Comparison of ENCODE assay signal across 11 mouse cellular contexts in genomic region chr3:83768293-83769035, GRCm38 (mm10). TPM values are rescaled to one million over a fixed set of nuclear protein-coding genes. Genes with fewer than 3 reads are reported as not detected.
A peak's percentile ranks its signal among the peaks of the same experiment; 100 is the strongest.
DNase-seq lines count a peak whose midpoint lies in the region; ATAC-seq and TF ChIP-seq lines count a peak whose summit lies in the region.
"Had no signal": no experiment of that assay in that cellular context is flagged by ENCODE, and none has a peak within 500 bp of the region (broad histone marks: within the 10 kb centered on the region; RNA-seq: fewer than 3 reads in every experiment).

No protein-coding gene starts in this region.

- peaks cover 3% of the 10 kb centered on the region; the same call in 1 of the 2 replicates for H3K4me1 ChIP-seq in cerebellum, adult 2 months (ENCODE audit: control insufficient read depth, insufficient read depth, low read length)
- peaks cover 11% of the 10 kb centered on the region for H3K4me1 ChIP-seq in lung, embryonic 16.5 days (replicated peaks; ENCODE audit: control insufficient read depth, insufficient read depth, low read length)
- H3K4me1 ChIP-seq in lung, postnatal 0 days (ENCODE audit: insufficient read depth, low read depth, low read length) = no peaks in the 10 kb centered on the region
- peaks cover 29% of the 10 kb centered on the region for H3K4me1 ChIP-seq in limb, embryonic 11.5 days (ENCODE audit: control insufficient read depth, insufficient read depth, low read length)
- H3K4me1 ChIP-seq in stomach, embryonic 14.5 days (ENCODE audit: control insufficient read depth, insufficient read depth, low read length) = peaks cover 9% of the 10 kb centered on the region; the same call in 1 of the 2 replicates
- 0 out of 2 replicates have a peak, but pooled peaks cover 7% of the 10 kb centered on the region for H3K4me1 ChIP-seq in liver, embryonic 12.5 days

- no peaks in the 10 kb centered on the region for H3K36me3 ChIP-seq in lung, embryonic 16.5 days (ENCODE audit: control insufficient read depth, insufficient read depth, low read length)
- no peaks in the 10 kb centered on the region for H3K36me3 ChIP-seq in lung, postnatal 0 days (ENCODE audit: insufficient read depth, low read length)
- no peaks in the 10 kb centered on the region; the same call in 1 of the 2 replicates for H3K36me3 ChIP-seq in limb, embryonic 11.5 days (ENCODE audit: control insufficient read depth, insufficient read depth, low read length)
- peaks cover 15% of the 10 kb centered on the region; the same call in 1 of the 2 replicates for H3K36me3 ChIP-seq in stomach, embryonic 14.5 days (ENCODE audit: control insufficient read depth, insufficient read depth, low read length)
- no peaks in the 10 kb centered on the region for H3K36me3 ChIP-seq in liver, embryonic 12.5 days

- intact Hi-C loops in left cerebral cortex, postnatal 10 days (cut with DNase I) = loop anchor here (10.0 kb wide), 1 partner anchor 644 kb away; the partner anchor contains the start of gene Dchs2

- H3K27me3 ChIP-seq in cerebellum, adult 2 months (ENCODE audit: control insufficient read depth, insufficient read depth, low read length) = no peaks in the 10 kb centered on the region; the same call in 1 of the 2 replicates
- peaks cover 24% of the 10 kb centered on the region for H3K27me3 ChIP-seq in lung, embryonic 16.5 days (ENCODE audit: control insufficient read depth, insufficient read depth, low read depth, low read length)
- H3K27me3 ChIP-seq in lung, postnatal 0 days (replicated peaks; ENCODE audit: insufficient read depth, low read length) = peaks cover 32% of the 10 kb centered on the region
- no peaks in the 10 kb centered on the region for H3K27me3 ChIP-seq in limb, embryonic 11.5 days (ENCODE audit: control insufficient read depth, insufficient read depth, low read length)
- H3K27me3 ChIP-seq in stomach, embryonic 14.5 days (ENCODE audit: control insufficient read depth, insufficient read depth, low read length) = no peaks in the 10 kb centered on the region
- peaks cover 66% of the 10 kb centered on the region for H3K27me3 ChIP-seq in liver, embryonic 12.5 days (replicated peaks)

- H3K9ac ChIP-seq in lung, embryonic 16.5 days (ENCODE audit: low read length) = no peak overlapping the region
- H3K9ac ChIP-seq in lung, postnatal 0 days (replicated peaks; ENCODE audit: low read depth) = no peak overlapping the region
- peak overlapping the region; percentile 30; the same call in 1 of the 2 replicates for H3K9ac ChIP-seq in limb, embryonic 11.5 days (ENCODE audit: low read length)
- H3K9ac ChIP-seq in stomach, embryonic 14.5 days (replicated peaks; ENCODE audit: low read depth, low read length) = no peak overlapping the region
- H3K9ac ChIP-seq in liver, embryonic 12.5 days = no peak overlapping the region

- H3K4me2 ChIP-seq in lung, embryonic 16.5 days (ENCODE audit: low read depth, low read length) = peak overlapping the region; percentile 18
- no peak overlapping the region for H3K4me2 ChIP-seq in lung, postnatal 0 days (replicated peaks; ENCODE audit: low read depth, low read length)
- peak overlapping the region; percentile 79 for H3K4me2 ChIP-seq in limb, embryonic 11.5 days (ENCODE audit: low read depth, severe bottlenecking)
- H3K4me2 ChIP-seq in stomach, embryonic 14.5 days (replicated peaks; ENCODE audit: low read depth, low read length) = peak overlapping the region; percentile 82
- H3K4me2 ChIP-seq in liver, embryonic 12.5 days = no peak overlapping the region

- H3K9me3 ChIP-seq in lung, embryonic 16.5 days (ENCODE audit: control insufficient read depth, low read length) = no peaks in the 10 kb centered on the region
- no peaks in the 10 kb centered on the region for H3K9me3 ChIP-seq in lung, postnatal 0 days (ENCODE audit: low read length)
- H3K9me3 ChIP-seq in limb, embryonic 11.5 days (ENCODE audit: control insufficient read depth, low read length) = no peaks in the 10 kb centered on the region
- H3K9me3 ChIP-seq in stomach, embryonic 14.5 days (ENCODE audit: control insufficient read depth, low read depth, low read length) = no peaks in the 10 kb centered on the region
- no peaks in the 10 kb centered on the region for H3K9me3 ChIP-seq in liver, embryonic 12.5 days (replicated peaks)

- H3K4me3 ChIP-seq in cerebellum, adult 2 months (replicated peaks; ENCODE audit: insufficient read depth, low read depth, low read length) = no peak overlapping the region
- no peak overlapping the region for H3K4me3 ChIP-seq in lung, embryonic 16.5 days (ENCODE audit: low read length)
- no peak overlapping the region for H3K4me3 ChIP-seq in lung, postnatal 0 days (ENCODE audit: low read depth, low read length)
- peak overlapping the region; percentile 79 for H3K4me3 ChIP-seq in limb, embryonic 11.5 days (ENCODE audit: low read depth, low read length)
- peak overlapping the region; percentile 51 for H3K4me3 ChIP-seq in stomach, embryonic 14.5 days (ENCODE audit: low read depth, low read length)
- H3K4me3 ChIP-seq in liver, embryonic 12.5 days = no peak overlapping the region

- no peak for ATAC-seq in lung, embryonic 16.5 days (ENCODE audit: low read depth)
- no peak for ATAC-seq in lung, postnatal 0 days
- no peak for ATAC-seq in limb, embryonic 11.5 days (ENCODE audit: insufficient number of reproducible peaks, low FRiP score, low TSS enrichment, low read depth)
- ATAC-seq in stomach, embryonic 14.5 days (ENCODE audit: insufficient number of reproducible peaks, insufficient read depth, low FRiP score, low read depth) = no peak
- no peak for ATAC-seq in liver, embryonic 12.5 days
- ATAC-seq: Patski had no signal

- no peak for TF ChIP-seq POLR2A in cerebellum, adult 2 months (IDR thresholded peaks at IDR 0.05; ENCODE audit: borderline replicate concordance, insufficient read depth, low read length)

- peak; percentile 27 to 48 for DNase-seq in cerebellum, postnatal 10 days
- DNase-seq in cerebellum, adult 2 months = no peak
- DNase-seq in lung, postnatal 0 days (ENCODE audit: low spot score) = no peak
- peak; percentile 33 for DNase-seq in limb, embryonic 11.5 days (ENCODE audit: low spot score)
- DNase-seq in left cerebral cortex, postnatal 10 days (ENCODE audit: extremely low spot score in 1 of 2, low spot score in 2 of 2) = no peak
- DNase-seq: layer of hippocampus, adult 9-11 months had no signal

- no peak for TF ChIP-seq EP300 in lung, postnatal 0 days (IDR thresholded peaks at IDR 0.05)

- WGBS in cerebellum, adult 2 months = 17% methylated on average over 11 of the region's 11 CpGs
- WGBS in lung, embryonic 16.5 days = 35% methylated on average over 11 of the region's 11 CpGs
- 33% methylated on average over 11 of the region's 11 CpGs for WGBS in lung, postnatal 0 days
- WGBS in limb, embryonic 11.5 days = 39% methylated on average over 11 of the region's 11 CpGs
- 41% methylated on average over 11 of the region's 11 CpGs for WGBS in stomach, embryonic 14.5 days
- WGBS in liver, embryonic 12.5 days (ENCODE audit: insufficient replicate concordance) = 40% methylated on average over 11 of the region's 11 CpGs

- no peak for TF ChIP-seq CTCF in cerebellum, adult 2 months (IDR thresholded peaks at IDR 0.05; ENCODE audit: borderline replicate concordance, insufficient read depth, low read depth, low read length)
- TF ChIP-seq CTCF in lung, postnatal 0 days (IDR thresholded peaks at IDR 0.05) = no peak

- no peak overlapping the region for H3K27ac ChIP-seq in cerebellum, adult 2 months (ENCODE audit: insufficient read depth, low read length)
- H3K27ac ChIP-seq in lung, embryonic 16.5 days (ENCODE audit: low read length) = no peak overlapping the region
- no peak overlapping the region for H3K27ac ChIP-seq in lung, postnatal 0 days (ENCODE audit: low read length)
- H3K27ac ChIP-seq in limb, embryonic 11.5 days (replicated peaks; ENCODE audit: low read depth, low read length) = no peak overlapping the region
- H3K27ac ChIP-seq in stomach, embryonic 14.5 days (ENCODE audit: low read length) = no peak overlapping the region
- no peak overlapping the region for H3K27ac ChIP-seq in liver, embryonic 12.5 days

RNA-seq across cellular contexts. Expression of gene Sfrp2, which starts 2.3 kb away (rescaled TPM):
- polyA plus RNA-seq in cerebellum, adult 2 months (2012; rRNA removed) = 4.9 and 5.8 TPM in 2 replicates
- 76.7 and 83.2 TPM in 2 replicates for polyA plus RNA-seq in lung, embryonic 16.5 days (2015; fragmentation: Nextera tagmentation; extraction: Ambion mirVana)
- polyA plus RNA-seq in lung, postnatal 0 days (2015; fragmentation: Nextera tagmentation; extraction: Ambion mirVana) = 41.8 and 49.0 TPM in 2 replicates
- polyA plus RNA-seq in limb, embryonic 11.5 days (2014; fragmentation: Nextera tagmentation; extraction: Ambion mirVana) = 157 and 162 TPM in 2 replicates
- polyA plus RNA-seq in stomach, embryonic 14.5 days (2014; fragmentation: Nextera tagmentation; extraction: Ambion mirVana) = 171 and 172 TPM in 2 replicates
- total RNA-seq in left cerebral cortex, postnatal 10 days (2021) = 10 to 100 TPM in 1 of 2 experiments, 1 to 10 TPM in 1; 9.6 to 12.2 TPM
- polyA plus RNA-seq in liver, embryonic 12.5 days (2016; fragmentation: Nextera tagmentation; extraction: Ambion mirVana) = 10.9 and 13.4 TPM in 2 replicates
- total RNA-seq: megakaryocyte-erythroid progenitor cell, adult 5-6 weeks had no signal

Comparison
In these comparisons a context has a peak if more than half of its experiments do, and no peak if none do; other contexts are left out.
1. DNase-seq: peak in cerebellum, postnatal 10 days (2 of 2) and limb, embryonic 11.5 days (single experiment); none in cerebellum, adult 2 months (0 of 2), lung, postnatal 0 days (single experiment) and left cerebral cortex, postnatal 10 days (0 of 2).
2. H3K4me2 ChIP-seq: peak in lung, embryonic 16.5 days (single experiment), limb, embryonic 11.5 days (single experiment) and stomach, embryonic 14.5 days (single experiment); none in lung, postnatal 0 days (single experiment) and liver, embryonic 12.5 days (single experiment).
3. H3K4me3 ChIP-seq: peak in limb, embryonic 11.5 days (single experiment) and stomach, embryonic 14.5 days (single experiment); none in cerebellum, adult 2 months (single experiment), lung, embryonic 16.5 days (single experiment), lung, postnatal 0 days (single experiment) and liver, embryonic 12.5 days (single experiment).